Mouse (Mus musculus): ENCODE results near the gene Tram2. TPM values are rescaled to one million over a fixed set of nuclear protein-coding genes. Genes with fewer than 3 reads are reported as not detected.
A peak's percentile ranks its signal among the peaks of the same experiment; 100 is the strongest.

Tram2 gene
- polyA plus RNA-seq, 1 experiment = 3.4 TPM

DNA sequence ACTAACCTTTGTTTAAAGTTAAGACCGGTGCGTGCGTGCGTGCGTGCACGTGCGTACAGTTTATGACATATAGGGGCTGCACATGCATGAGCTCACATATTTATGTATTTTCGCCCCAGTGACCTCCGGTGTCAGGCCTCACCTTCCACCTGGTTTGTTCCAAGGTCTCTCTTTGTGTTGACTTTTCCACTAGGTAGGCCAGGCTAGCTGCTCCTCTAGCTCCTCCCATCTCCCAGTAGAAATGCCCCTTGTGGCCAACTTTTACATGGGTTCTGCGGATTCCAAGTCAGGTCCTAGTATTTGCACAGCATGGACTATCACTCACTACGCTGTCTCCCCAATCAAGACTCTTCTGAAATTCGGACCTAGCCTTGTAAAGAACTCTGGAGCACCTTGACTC lies 1.3 kb upstream of the Tram2 start:
- no peak overlapping the region for H3K4me3 ChIP-seq (ENCODE audit: insufficient read depth, poor library complexity, severe bottlenecking)
- H3K36me3 ChIP-seq (ENCODE audit: control insufficient read depth, insufficient read depth) = no peaks in the 10 kb centered on the region
- TF ChIP-seq CTCF (IDR thresholded peaks at IDR 0.05; ENCODE audit: control insufficient read depth, insufficient read depth, insufficient read length) (no peak), USF1 (IDR thresholded peaks at IDR 0.05; ENCODE audit: low read depth) (no peak), MYOG (IDR thresholded peaks at IDR 0.05; ENCODE audit: control insufficient read depth, extremely low read depth, insufficient read length) (no peak), FOSL1 (IDR thresholded peaks at IDR 0.05; ENCODE audit: insufficient read depth, low read length, poor library complexity, severe bottlenecking) (no peak), CEBPB (IDR thresholded peaks at IDR 0.05; ENCODE audit: low read depth) (no peak), MAX (IDR thresholded peaks at IDR 0.05) (no peak), MYOD1 (IDR thresholded peaks at IDR 0.05; ENCODE audit: control insufficient read depth, insufficient read length, low read depth) (no peak)
- H3K79me3 ChIP-seq (ENCODE audit: low read depth) = no peaks in the 10 kb centered on the region
- no peak overlapping the region for H3ac ChIP-seq (ENCODE audit: control insufficient read depth, insufficient read length, low read depth)
- no peaks in the 10 kb centered on the region for H3K27me3 ChIP-seq (ENCODE audit: control insufficient read depth, insufficient read depth, insufficient read length)
- peaks cover 14% of the 10 kb centered on the region for H3K79me2 ChIP-seq (ENCODE audit: control insufficient read depth, insufficient read depth)

DNA sequence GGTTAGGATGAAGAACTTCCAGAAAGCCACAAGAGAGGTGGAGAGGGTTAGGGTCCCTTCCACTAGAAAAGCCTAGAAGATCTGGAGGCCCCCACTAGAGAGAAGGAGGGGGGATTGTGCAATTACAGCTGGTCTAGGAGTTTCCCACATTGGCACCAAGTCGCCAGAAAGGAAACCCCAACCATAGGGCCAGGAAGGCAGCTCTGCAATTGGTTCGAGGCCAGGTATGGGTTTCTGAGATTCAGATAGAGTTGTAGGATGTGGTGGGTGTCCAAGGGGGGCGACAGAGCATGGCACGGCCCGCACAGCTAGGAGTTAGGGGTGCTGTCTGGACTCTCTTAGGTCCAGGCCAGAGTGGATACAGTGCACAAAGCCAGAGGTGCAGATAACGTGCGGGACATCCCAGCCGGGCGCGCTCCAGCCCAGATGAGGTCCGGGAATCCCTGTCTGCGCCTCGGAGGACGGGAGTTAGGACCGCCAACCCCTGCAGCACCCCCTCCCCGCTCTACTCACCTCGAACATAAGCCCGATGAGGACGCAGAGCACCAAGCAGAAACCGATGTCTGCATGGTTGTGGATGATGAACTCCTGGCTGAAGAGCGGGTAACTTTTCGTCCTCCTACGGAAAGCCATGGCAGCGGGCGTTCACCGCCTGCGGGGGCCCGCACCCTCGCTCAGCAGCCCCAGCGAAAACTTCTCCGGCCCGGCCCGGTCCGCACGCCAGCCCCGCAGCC lies 381 bp downstream of the Tram2 start:
- peak overlapping the region; percentile 71 for H3K4me3 ChIP-seq (ENCODE audit: insufficient read depth, poor library complexity, severe bottlenecking)
- peak overlapping the region; percentile 86 for H3ac ChIP-seq (ENCODE audit: control insufficient read depth, insufficient read length, low read depth)
- H3K79me3 ChIP-seq (ENCODE audit: low read depth) = no peaks in the 10 kb centered on the region
- no peaks in the 10 kb centered on the region for H3K36me3 ChIP-seq (ENCODE audit: control insufficient read depth, insufficient read depth)
- peaks cover 14% of the 10 kb centered on the region for H3K79me2 ChIP-seq (ENCODE audit: control insufficient read depth, insufficient read depth)
- TF ChIP-seq MAX (IDR thresholded peaks at IDR 0.05) (no peak), CTCF (IDR thresholded peaks at IDR 0.05; ENCODE audit: control insufficient read depth, insufficient read depth, insufficient read length) (no peak), USF1 (IDR thresholded peaks at IDR 0.05; ENCODE audit: low read depth) (no peak), CEBPB (IDR thresholded peaks at IDR 0.05; ENCODE audit: low read depth) (peak; percentile 62), FOSL1 (IDR thresholded peaks at IDR 0.05; ENCODE audit: insufficient read depth, low read length, poor library complexity, severe bottlenecking) (no peak)
- H3K27me3 ChIP-seq (ENCODE audit: control insufficient read depth, insufficient read depth, insufficient read length) = no peaks in the 10 kb centered on the region

DNA sequence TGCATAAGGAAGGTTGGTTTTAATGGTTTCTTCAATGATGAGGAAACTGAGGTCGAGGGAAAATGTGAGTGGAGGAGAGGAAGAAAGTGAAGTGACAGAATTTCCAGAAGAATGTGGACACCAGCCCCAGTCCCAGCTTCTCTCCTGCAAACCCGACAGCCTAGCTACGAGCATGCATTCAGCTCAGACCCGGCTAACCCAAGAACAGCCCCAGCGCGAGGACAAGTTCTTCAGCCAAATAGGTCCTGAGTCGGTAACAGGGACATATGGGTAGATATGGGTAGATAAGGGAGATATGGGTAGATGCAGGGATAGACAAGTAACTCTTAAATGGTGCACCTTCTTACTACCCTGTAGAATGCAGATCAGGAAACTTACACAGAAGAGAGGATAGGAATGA lies 1.4 kb downstream of the Tram2 start:
- H3K27me3 ChIP-seq (ENCODE audit: control insufficient read depth, insufficient read depth, insufficient read length) = no peaks in the 10 kb centered on the region
- no peaks in the 10 kb centered on the region for H3K79me3 ChIP-seq (ENCODE audit: low read depth)
- H3ac ChIP-seq (ENCODE audit: control insufficient read depth, insufficient read length, low read depth) = no peak overlapping the region
- no peaks in the 10 kb centered on the region for H3K36me3 ChIP-seq (ENCODE audit: control insufficient read depth, insufficient read depth)
- peaks cover 14% of the 10 kb centered on the region for H3K79me2 ChIP-seq (ENCODE audit: control insufficient read depth, insufficient read depth)
- no peak overlapping the region for H3K4me3 ChIP-seq (ENCODE audit: insufficient read depth, poor library complexity, severe bottlenecking)
- TF ChIP-seq CEBPB (IDR thresholded peaks at IDR 0.05; ENCODE audit: low read depth) (no peak), FOSL1 (IDR thresholded peaks at IDR 0.05; ENCODE audit: insufficient read depth, low read length, poor library complexity, severe bottlenecking) (no peak), MAX (IDR thresholded peaks at IDR 0.05) (no peak), MYOG (IDR thresholded peaks at IDR 0.05; ENCODE audit: control insufficient read depth, extremely low read depth, insufficient read length) (no peak), USF1 (IDR thresholded peaks at IDR 0.05; ENCODE audit: low read depth) (no peak), CTCF (IDR thresholded peaks at IDR 0.05; ENCODE audit: control insufficient read depth, insufficient read depth, insufficient read length) (no peak), MYOD1 (IDR thresholded peaks at IDR 0.05; ENCODE audit: control insufficient read depth, insufficient read length, low read depth) (no peak)

DNA sequence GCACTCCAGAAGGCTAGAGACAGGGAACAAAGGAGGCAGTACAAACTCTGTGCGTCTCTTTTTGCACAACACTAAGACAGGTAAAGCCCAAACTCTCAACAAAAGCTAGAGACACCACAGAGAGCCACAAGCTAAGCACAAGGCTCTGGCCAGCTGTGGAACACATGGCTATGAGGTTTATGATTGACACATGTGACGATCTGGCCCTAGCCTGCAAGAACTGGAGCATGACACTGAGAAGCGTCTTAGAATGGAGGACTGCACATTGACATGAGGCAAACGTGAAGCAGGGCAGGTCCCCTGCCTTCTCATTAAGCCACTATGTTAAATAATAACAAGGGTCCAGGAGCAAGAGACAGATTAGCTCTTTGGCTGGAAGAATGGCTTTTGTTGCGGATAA lies 1.8 kb downstream of the Tram2 start:
- Histone ChIP-seq H3K4me3 (ENCODE audit: insufficient read depth, poor library complexity, severe bottlenecking) (no peak overlapping the region), H3K27me3 (ENCODE audit: control insufficient read depth, insufficient read depth, insufficient read length) (no peaks in the 10 kb centered on the region), H3K36me3 (ENCODE audit: control insufficient read depth, insufficient read depth) (no peaks in the 10 kb centered on the region), H3K79me3 (ENCODE audit: low read depth) (no peaks in the 10 kb centered on the region), H3ac (ENCODE audit: control insufficient read depth, insufficient read length, low read depth) (no peak overlapping the region), H3K79me2 (ENCODE audit: control insufficient read depth, insufficient read depth) (peaks cover 14% of the 10 kb centered on the region)
- TF ChIP-seq FOSL1 (IDR thresholded peaks at IDR 0.05; ENCODE audit: insufficient read depth, low read length, poor library complexity, severe bottlenecking) = no peak
- TF ChIP-seq CTCF (IDR thresholded peaks at IDR 0.05; ENCODE audit: control insufficient read depth, insufficient read depth, insufficient read length) = no peak
- TF ChIP-seq MYOG (IDR thresholded peaks at IDR 0.05; ENCODE audit: control insufficient read depth, extremely low read depth, insufficient read length) = no peak
- TF ChIP-seq MAX (IDR thresholded peaks at IDR 0.05) = no peak
- no peak for TF ChIP-seq MYOD1 (IDR thresholded peaks at IDR 0.05; ENCODE audit: control insufficient read depth, insufficient read length, low read depth)
- TF ChIP-seq USF1 (IDR thresholded peaks at IDR 0.05; ENCODE audit: low read depth) = no peak

DNA sequence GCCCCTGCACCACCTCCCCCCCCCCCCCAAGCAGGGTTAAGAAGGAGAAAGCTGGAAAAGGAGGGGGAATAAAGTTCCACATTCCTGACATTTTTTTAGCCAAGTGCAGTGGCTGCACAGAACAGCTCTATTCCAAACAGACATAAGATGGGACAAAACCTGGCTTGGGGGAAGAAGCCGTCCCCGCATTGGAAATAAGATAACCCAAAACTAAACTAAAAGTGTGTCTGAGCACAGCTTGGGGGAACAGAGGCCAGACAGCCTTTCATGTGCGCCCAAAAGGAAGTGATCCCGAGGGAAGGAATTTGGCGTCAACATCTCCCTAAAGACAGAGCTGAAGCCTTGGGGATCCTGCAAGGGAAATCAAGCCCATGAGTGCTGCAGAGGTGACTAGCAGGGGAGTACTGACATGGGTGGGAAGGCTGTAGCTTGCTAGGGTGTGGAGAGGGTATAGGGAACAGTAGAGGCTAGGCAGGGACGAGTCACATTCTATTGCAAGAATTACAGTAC lies 3.0 kb downstream of the Tram2 start:
- no peaks in the 10 kb centered on the region for H3K36me3 ChIP-seq (ENCODE audit: control insufficient read depth, insufficient read depth)
- peaks cover 14% of the 10 kb centered on the region for H3K79me2 ChIP-seq (ENCODE audit: control insufficient read depth, insufficient read depth)
- peaks cover 1% of the 10 kb centered on the region for H3K79me3 ChIP-seq (ENCODE audit: low read depth)
- no peak overlapping the region for H3ac ChIP-seq (ENCODE audit: control insufficient read depth, insufficient read length, low read depth)
- H3K4me3 ChIP-seq (ENCODE audit: insufficient read depth, poor library complexity, severe bottlenecking) = no peak overlapping the region
- no peaks in the 10 kb centered on the region for H3K27me3 ChIP-seq (ENCODE audit: control insufficient read depth, insufficient read depth, insufficient read length)
- TF ChIP-seq MYOD1 (IDR thresholded peaks at IDR 0.05; ENCODE audit: control insufficient read depth, insufficient read length, low read depth) = no peak
- no peak for TF ChIP-seq MYOG (IDR thresholded peaks at IDR 0.05; ENCODE audit: control insufficient read depth, extremely low read depth, insufficient read length)
- no peak for TF ChIP-seq FOSL1 (IDR thresholded peaks at IDR 0.05; ENCODE audit: insufficient read depth, low read length, poor library complexity, severe bottlenecking)
- no peak for TF ChIP-seq CEBPB (IDR thresholded peaks at IDR 0.05; ENCODE audit: low read depth)
- TF ChIP-seq MAX (IDR thresholded peaks at IDR 0.05) = no peak
- TF ChIP-seq CTCF (IDR thresholded peaks at IDR 0.05; ENCODE audit: control insufficient read depth, insufficient read depth, insufficient read length) = no peak
- no peak for TF ChIP-seq USF1 (IDR thresholded peaks at IDR 0.05; ENCODE audit: low read depth)

Measured in C2C12 (cell line).